Mouse (Mus musculus): ENCODE data around the gene Htt.

- TF ChIP-seq CTCF (IDR thresholded peaks at IDR 0.05; ENCODE audit: low read depth) = no peak
- no peak for TF ChIP-seq EP300 (IDR thresholded peaks at IDR 0.05; ENCODE audit: low read depth)
Measured at GRCm38 (mm10) chr5:34865367-34865766, 103.8 kb downstream of the Htt start.

Data from heart, postnatal 0 days (tissue).